Mouse (Mus musculus) kidney, embryonic 14.5 days (tissue): ENCODE measurements around the gene Zyg11b. TPM values are rescaled to one million over a fixed set of nuclear protein-coding genes. Genes with fewer than 3 reads are reported as not detected.

Experiments used
- ATAC-seq: fragments of 200-750 bp; cut with Nextera tagmentation; 2 replicates; pipeline ENCODE4 v1.8.0; 2017; ENCODE audit warnings: moderate number of reproducible peaks, mild to moderate bottlenecking, moderate TSS enrichment, moderate library complexity; ENCODE audit not compliant: low FRiP score, low TSS enrichment
- H3K27ac ChIP-seq: fragments of 300-500 bp; sonication (generic); 2 replicates; pipeline ENCODE4 v1.5.1; 2014; ENCODE audit warnings: low read depth, mild to moderate bottlenecking, low read length, moderate library complexity, mixed read lengths
- H3K27me3 ChIP-seq: fragments of 300-500 bp; sonication (generic); 2 replicates; pipeline ENCODE4 v1.6.1; 2014; ENCODE audit warnings: mild to moderate bottlenecking, low read length; ENCODE audit not compliant: control insufficient read depth, insufficient read depth
- H3K36me3 ChIP-seq: fragments of 300-500 bp; sonication (generic); 2 replicates; pipeline ENCODE4 v1.6.1; 2014; ENCODE audit warnings: low read length, mixed read lengths; ENCODE audit not compliant: control insufficient read depth, insufficient read depth
- H3K4me1 ChIP-seq: fragments of 300-500 bp; sonication (generic); 2 replicates; pipeline ENCODE4 v1.6.1; 2014; ENCODE audit warnings: low read length, mixed read lengths; ENCODE audit not compliant: control insufficient read depth, insufficient read depth
- H3K4me2 ChIP-seq: fragments of 300-500 bp; sonication (generic); replicated peaks from 2 replicates; pipeline ENCODE4 v1.6.1; 2014; ENCODE audit warnings: low read depth, mild to moderate bottlenecking, low read length
- H3K4me3 ChIP-seq: fragments of 300-500 bp; sonication (generic); 2 replicates; pipeline ENCODE4 v1.5.1; 2014; ENCODE audit warnings: mild to moderate bottlenecking, low read length
- H3K9ac ChIP-seq: fragments of 300-500 bp; sonication (generic); 2 replicates; pipeline ENCODE4 v1.6.1; 2014; ENCODE audit warnings: low read depth, mild to moderate bottlenecking, low read length, moderate library complexity
- H3K9me3 ChIP-seq: fragments of 300-500 bp; sonication (generic); 2 replicates; pipeline ENCODE4 v1.6.1; 2016; ENCODE audit warnings: low read length; ENCODE audit not compliant: control insufficient read depth
- WGBS: fragments of 180-500 bp; shearing (Covaris S2); extraction: QIAGEN DNeasy Blood & Tissue Kit; methylation state at CpG from one replicate; pipeline ENCODE4 v1.1.7; 2014; 5-methylcytosine and 5-hydroxymethylcytosine counted together
- polyA plus RNA-seq: library from polyadenylated mRNA; unstranded; fragments of >200 nt; fragmentation: Nextera tagmentation; extraction: Ambion mirVana; gene quantifications from 2 replicates; pipeline ENCODE4 v1.2.1, GENCODE M21; 2014

The Zyg11b gene
- polyA plus RNA-seq, result 9.4 and 17.2 TPM in 2 replicates

DNA sequence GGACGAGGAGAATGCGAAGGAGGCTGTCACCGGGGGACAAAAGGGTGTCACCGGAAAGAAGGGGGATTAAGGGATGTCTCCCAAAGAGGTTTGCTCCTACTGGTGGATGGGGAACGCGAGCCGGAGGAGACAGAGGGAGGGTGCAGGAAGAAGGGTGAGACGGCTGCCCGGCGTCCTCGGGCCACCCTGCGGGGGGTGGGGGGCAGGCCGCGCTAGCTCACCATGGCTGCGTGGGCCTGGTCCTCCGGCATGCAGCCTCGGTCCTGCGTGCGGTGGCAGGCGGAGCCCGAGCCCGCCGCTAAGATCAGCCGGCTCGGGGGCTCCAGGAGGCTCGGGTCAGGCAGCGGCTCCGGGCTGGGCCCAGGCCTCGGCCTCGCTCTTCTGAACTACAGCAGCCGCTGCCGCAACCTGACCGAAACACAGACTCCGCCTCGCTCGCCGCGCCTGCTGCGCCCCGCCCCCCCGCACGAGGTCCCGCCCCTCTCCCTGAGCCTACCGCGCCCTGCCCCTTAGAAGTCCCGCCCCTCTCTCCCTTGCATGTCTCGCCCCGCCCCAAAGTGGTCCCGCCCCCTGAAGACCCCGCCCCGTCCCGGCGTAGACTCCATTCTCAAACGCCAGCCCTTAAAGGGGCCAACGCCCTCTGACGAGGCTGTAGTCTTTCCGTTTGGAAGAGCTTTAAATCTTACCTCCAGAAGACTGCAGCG is at the start of gene Zyg11b:
TSS of gene Zyg11b (minus strand) at position 427 of the 704 bp plus-strand sequence.
- Histone ChIP-seq H3K9me3 (peaks cover 4% of the 10 kb centered on the region; the same call in 1 of the 2 replicates), H3K27me3 (no peaks in the 10 kb centered on the region), H3K9ac (peak within 1 kb of the TSS; percentile 91), H3K36me3 (no peaks in the 10 kb centered on the region), H3K27ac (peak within 1 kb of the TSS; percentile 83), H3K4me2 (peak within 1 kb of the TSS; percentile 60), H3K4me3 (peak within 1 kb of the TSS; percentile 86), H3K4me1 (peaks cover 7% of the 10 kb centered on the region)
- under 1% methylated on average over 34 of the region's 58 CpGs for WGBS
- peak; percentile 96 for ATAC-seq

DNA sequence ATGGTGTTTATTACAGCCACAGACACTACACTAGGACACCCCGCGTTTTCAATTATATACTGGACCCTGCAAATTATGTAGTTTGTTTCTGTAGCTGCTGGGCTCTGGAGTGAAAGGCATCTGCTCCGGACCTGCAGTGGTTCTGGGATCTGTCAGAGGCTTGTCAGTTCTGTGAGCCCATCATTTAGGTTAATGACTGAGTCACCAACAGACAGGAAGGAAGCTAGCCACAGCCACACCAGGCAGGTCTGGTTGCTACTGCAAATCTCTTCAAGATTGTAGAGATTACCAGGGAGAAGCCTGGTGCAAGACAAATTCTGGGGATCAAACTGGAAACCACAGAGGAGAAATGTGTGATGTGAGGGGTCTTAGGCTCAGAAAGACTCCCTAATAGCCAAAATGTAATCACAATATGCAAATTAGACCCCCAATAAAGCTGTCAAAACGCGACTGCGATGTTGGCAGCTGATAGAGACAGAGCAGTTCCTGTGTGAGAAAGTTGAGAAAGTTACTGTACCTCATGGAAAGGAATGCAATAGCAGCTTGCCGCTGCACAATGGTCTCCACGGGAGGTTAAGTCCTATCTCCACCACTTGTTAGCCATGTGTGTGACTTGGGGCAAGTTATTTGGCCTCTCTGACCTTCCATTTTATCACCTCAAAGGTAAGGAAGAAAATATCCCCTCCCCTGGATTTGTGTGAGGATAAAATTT is 49.1 kb upstream of the Zyg11b start:
- Histone ChIP-seq H3K27ac (peak overlapping the region; percentile 56), H3K4me2 (no peak overlapping the region), H3K9ac (no peak overlapping the region), H3K9me3 (no peaks in the 10 kb centered on the region), H3K27me3 (no peaks in the 10 kb centered on the region), H3K4me3 (no peak overlapping the region), H3K36me3 (no peaks in the 10 kb centered on the region), H3K4me1 (peaks cover 52% of the 10 kb centered on the region)
- ATAC-seq, result no peak
- WGBS, result 17% methylated on average over 8 of the region's 8 CpGs

DNA sequence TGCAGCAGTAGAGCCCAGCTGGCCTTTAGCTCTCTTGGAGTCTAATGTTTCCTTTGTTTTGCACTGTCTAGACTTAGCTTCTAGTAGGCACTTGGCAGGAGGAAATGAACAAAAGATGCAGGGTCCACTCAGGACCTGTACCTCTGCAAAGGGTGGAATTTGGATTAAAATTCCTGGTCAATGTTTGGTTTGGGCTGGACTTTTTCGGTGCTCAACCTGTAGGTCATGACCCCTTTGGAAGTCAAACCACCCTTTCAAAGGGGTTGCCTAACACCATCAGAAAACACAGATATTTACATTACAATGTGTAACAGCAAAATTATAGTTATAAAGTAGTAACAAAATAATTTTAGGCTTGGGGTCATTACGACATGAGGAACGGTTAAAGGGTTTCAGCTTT is 48.2 kb upstream of the Zyg11b start:
- Histone ChIP-seq H3K36me3 (no peaks in the 10 kb centered on the region), H3K9me3 (no peaks in the 10 kb centered on the region), H3K4me3 (no peak overlapping the region), H3K27ac (peak overlapping the region; percentile 62), H3K4me2 (no peak overlapping the region), H3K9ac (no peak overlapping the region), H3K4me1 (peaks cover 59% of the 10 kb centered on the region), H3K27me3 (no peaks in the 10 kb centered on the region)
- 69% methylated on average over 3 of the region's 3 CpGs for WGBS
- no peak for ATAC-seq

DNA sequence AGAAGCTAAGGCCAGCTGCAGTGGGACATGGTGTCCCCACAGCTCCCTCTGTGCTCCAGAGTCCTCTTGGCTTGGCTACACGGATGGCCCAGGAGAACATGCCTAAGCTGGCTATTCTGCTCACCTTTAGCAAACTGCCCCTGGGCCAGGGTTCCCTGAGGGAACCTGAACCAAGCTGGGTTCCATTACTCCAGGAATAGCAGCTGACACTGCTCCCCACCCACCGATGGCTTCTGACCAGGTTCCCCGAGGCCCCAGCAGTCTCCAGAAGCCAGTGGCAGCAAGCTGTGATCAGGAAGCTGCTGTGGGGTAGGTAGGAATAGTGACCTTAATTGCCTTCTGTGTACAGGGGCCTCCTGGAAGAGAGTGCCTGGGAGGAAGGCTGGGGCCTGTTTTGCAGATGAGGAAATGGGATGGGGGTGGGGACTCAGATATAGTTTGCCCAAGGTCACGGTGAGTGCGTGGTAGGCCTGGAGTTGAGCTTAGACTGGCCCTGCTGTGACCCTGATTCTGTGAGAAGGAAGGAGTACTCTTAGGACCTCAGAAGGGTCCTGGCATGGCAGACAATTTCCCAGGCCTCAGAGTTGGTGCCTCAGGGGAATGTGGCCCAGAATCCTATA is 47.5 kb upstream of the Zyg11b start:
- Histone ChIP-seq H3K36me3 (no peaks in the 10 kb centered on the region), H3K4me2 (no peak overlapping the region), H3K27ac (peak overlapping the region; percentile 62), H3K9me3 (no peaks in the 10 kb centered on the region), H3K4me1 (peaks cover 59% of the 10 kb centered on the region), H3K27me3 (no peaks in the 10 kb centered on the region), H3K4me3 (no peak overlapping the region), H3K9ac (no peak overlapping the region)
- ATAC-seq, result no peak
- WGBS, result 40% methylated on average over 5 of the region's 5 CpGs

DNA sequence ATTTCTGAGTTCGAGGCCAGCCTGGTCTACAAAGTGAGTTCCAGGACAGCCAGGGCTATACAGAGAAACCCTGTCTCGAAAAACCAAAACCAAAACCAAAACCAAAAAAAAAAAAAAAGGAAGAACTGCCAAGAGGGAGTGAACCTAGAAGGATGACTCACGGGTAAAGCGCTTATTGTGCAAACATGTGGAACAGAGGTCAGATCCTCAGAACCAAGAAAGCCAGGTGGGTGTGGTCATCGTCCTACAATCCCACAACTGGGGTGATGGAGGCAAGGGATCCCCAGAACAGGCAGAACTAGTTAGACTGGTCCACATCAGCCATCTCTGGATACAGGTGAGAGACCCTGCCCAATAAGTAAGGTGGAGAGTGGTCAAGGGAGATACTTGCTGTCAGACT is 46.2 kb upstream of the Zyg11b start:
- Histone ChIP-seq H3K27ac (no peak overlapping the region), H3K27me3 (no peaks in the 10 kb centered on the region), H3K9ac (no peak overlapping the region), H3K4me3 (no peak overlapping the region), H3K4me1 (peaks cover 59% of the 10 kb centered on the region), H3K9me3 (no peaks in the 10 kb centered on the region), H3K4me2 (no peak overlapping the region), H3K36me3 (no peaks in the 10 kb centered on the region)
- no peak for ATAC-seq
- 68% methylated on average over 5 of the region's 5 CpGs for WGBS

DNA sequence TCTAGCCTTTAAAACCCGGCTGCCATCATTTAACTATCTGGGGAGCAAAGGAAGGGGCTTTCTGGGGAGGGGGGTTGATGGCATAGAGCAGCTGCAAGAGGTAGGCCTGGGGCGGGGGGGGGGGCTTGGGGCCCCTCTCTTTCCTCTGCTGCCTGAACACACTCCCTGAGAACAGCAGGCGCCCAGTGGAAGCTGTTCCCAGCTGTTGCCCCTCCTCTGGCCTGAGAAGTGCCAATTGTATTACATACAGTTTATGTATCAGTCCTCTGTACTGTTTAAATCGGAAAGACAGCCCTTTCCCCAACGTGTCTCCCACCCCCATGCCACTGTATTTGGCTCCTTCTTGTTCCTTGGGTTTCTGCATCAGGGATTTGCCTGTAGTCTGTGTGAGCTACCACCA is 44.9 kb upstream of the Zyg11b start:
- H3K4me1 ChIP-seq, result peaks cover 53% of the 10 kb centered on the region
- no peaks in the 10 kb centered on the region for H3K27me3 ChIP-seq
- H3K27ac ChIP-seq, result peak overlapping the region; percentile 73; the same call in 1 of the 2 replicates
- whole genome bisulfite sequencing, result 32% methylated on average over 5 of the region's 5 CpGs
- no peak for ATAC-seq
- H3K9ac ChIP-seq, result no peak overlapping the region
- no peaks in the 10 kb centered on the region for H3K9me3 ChIP-seq
- no peaks in the 10 kb centered on the region for H3K36me3 ChIP-seq
- H3K4me3 ChIP-seq, result no peak overlapping the region
- H3K4me2 ChIP-seq, result no peak overlapping the region

DNA sequence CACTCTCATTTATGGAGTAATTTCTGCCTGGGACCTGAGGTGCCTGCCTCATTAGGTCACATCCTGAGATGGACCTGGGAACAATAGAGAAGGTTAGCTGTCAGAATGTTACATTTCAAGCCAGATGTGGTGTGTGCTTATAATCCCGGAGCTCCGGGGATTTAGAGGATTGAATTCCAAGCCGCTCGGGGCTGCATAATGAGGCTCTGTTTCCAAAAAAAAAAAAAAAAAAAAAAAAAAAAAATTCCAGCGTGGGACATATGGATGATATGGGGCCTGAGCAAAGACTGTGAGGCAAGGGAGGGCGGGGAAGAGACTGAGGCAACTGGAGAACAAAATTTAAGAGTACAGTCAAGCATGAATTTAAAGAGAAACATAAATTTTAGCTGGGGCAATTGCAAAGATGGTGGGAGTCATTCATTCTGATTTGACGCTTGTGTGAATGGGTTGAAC is 43.8 kb upstream of the Zyg11b start:
- WGBS, result 10% methylated on average over 7 of the region's 7 CpGs
- H3K4me1 ChIP-seq, result peaks cover 41% of the 10 kb centered on the region
- H3K36me3 ChIP-seq, result 0 out of 2 replicates have a peak, but pooled peaks cover 3% of the 10 kb centered on the region
- H3K27me3 ChIP-seq, result no peaks in the 10 kb centered on the region
- peak overlapping the region; percentile 23; the same call in 1 of the 2 replicates for H3K9ac ChIP-seq
- H3K4me3 ChIP-seq, result no peak overlapping the region
- no peak overlapping the region for H3K4me2 ChIP-seq
- H3K27ac ChIP-seq, result peak overlapping the region; percentile 80
- no peaks in the 10 kb centered on the region for H3K9me3 ChIP-seq
- peak; percentile 63; the same call in 1 of the 2 replicates for ATAC-seq

DNA sequence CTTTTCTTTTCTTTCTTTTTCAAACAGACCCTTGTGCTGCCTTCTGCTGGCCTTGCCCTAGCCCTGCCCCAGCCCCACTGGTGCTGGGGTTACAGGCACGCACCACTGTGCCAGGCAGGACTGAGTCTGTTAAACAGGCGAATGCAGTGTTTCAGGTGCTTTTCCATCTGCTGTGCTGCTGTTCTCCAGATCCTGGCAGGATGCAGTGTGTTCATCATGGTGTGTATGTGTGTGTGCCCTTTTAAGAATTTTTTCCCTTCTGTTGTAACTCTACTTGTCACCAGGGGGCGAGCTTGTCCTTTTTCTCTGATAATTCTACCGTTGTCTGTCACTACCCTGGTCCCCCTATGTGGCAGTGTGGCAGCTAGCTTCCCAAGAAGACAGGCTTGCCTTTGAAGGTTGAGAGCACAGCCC is 38.4 kb upstream of the Zyg11b start:
- Histone ChIP-seq H3K27ac (no peak overlapping the region), H3K4me2 (no peak overlapping the region), H3K4me1 (peaks cover 3% of the 10 kb centered on the region), H3K9ac (no peak overlapping the region), H3K4me3 (no peak overlapping the region), H3K36me3 (peaks cover 32% of the 10 kb centered on the region), H3K27me3 (no peaks in the 10 kb centered on the region), H3K9me3 (no peaks in the 10 kb centered on the region)
- WGBS, result 20% methylated on average over 4 of the region's 4 CpGs
- peak; percentile 71 for ATAC-seq
